Mouse (Mus musculus) hindbrain, embryonic 16.5 days (tissue): ENCODE data around the gene Hmgb1. TPM values are rescaled to one million over a fixed set of nuclear protein-coding genes. Genes with fewer than 3 reads are reported as not detected.

Experiments
- ATAC-seq: fragments of 200-750 bp; cut with Nextera tagmentation; 2 replicates; pipeline ENCODE4 v1.8.0; 2017; ENCODE audit warnings: moderate TSS enrichment, moderate library complexity
- H3K27ac ChIP-seq: fragments of 300-500 bp; sonication (generic); 2 replicates; pipeline ENCODE4 v1.5.1; 2014; ENCODE audit warnings: low read depth, mild to moderate bottlenecking, control low read depth, low read length, moderate library complexity
- H3K27me3 ChIP-seq: fragments of 300-500 bp; sonication (generic); replicated peaks from 2 replicates; pipeline ENCODE4 v1.6.1; 2014; ENCODE audit warnings: low read length; ENCODE audit not compliant: control insufficient read depth, insufficient read depth
- H3K36me3 ChIP-seq: fragments of 300-500 bp; sonication (generic); 2 replicates; pipeline ENCODE4 v1.6.1; 2014; ENCODE audit warnings: mild to moderate bottlenecking, low read length, moderate library complexity, mixed read lengths; ENCODE audit not compliant: control insufficient read depth, insufficient read depth
- H3K4me1 ChIP-seq: fragments of 300-500 bp; sonication (generic); 2 replicates; pipeline ENCODE4 v1.6.1; 2014; ENCODE audit warnings: low read depth, low read length; ENCODE audit not compliant: control insufficient read depth, insufficient read depth
- H3K4me2 ChIP-seq: fragments of 300-500 bp; sonication (generic); 2 replicates; pipeline ENCODE4 v1.6.1; 2014; ENCODE audit warnings: mild to moderate bottlenecking, low read length, control low read depth, moderate library complexity
- H3K4me3 ChIP-seq: fragments of 300-500 bp; sonication (generic); 2 replicates; pipeline ENCODE4 v1.5.1; 2014; ENCODE audit warnings: mild to moderate bottlenecking, low read length, control low read depth, moderate library complexity
- H3K9ac ChIP-seq: fragments of 300-500 bp; sonication (generic); 2 replicates; pipeline ENCODE4 v1.6.1; 2014; ENCODE audit warnings: low read depth, mild to moderate bottlenecking, control low read depth, low read length, moderate library complexity
- H3K9me3 ChIP-seq: fragments of 300-500 bp; sonication (generic); 2 replicates; pipeline ENCODE4 v1.6.1; 2014; ENCODE audit warnings: mild to moderate bottlenecking, low read length, moderate library complexity; ENCODE audit not compliant: control insufficient read depth
- whole genome bisulfite sequencing: fragments of 180-500 bp; shearing (Covaris S2); extraction: QIAGEN DNeasy Blood & Tissue Kit; methylation state at CpG from one replicate; pipeline ENCODE4 v1.1.7; 2014; 5-methylcytosine and 5-hydroxymethylcytosine counted together
- polyA plus RNA-seq: library from polyadenylated mRNA; unstranded; fragments of >200 nt; fragmentation: Nextera tagmentation; extraction: Ambion mirVana; gene quantifications from 2 replicates; pipeline ENCODE4 v1.2.1, GENCODE M21; 2015

Hmgb1 gene
- polyA plus RNA-seq, 1 experiment from 2014 or later = 634 TPM

DNA sequence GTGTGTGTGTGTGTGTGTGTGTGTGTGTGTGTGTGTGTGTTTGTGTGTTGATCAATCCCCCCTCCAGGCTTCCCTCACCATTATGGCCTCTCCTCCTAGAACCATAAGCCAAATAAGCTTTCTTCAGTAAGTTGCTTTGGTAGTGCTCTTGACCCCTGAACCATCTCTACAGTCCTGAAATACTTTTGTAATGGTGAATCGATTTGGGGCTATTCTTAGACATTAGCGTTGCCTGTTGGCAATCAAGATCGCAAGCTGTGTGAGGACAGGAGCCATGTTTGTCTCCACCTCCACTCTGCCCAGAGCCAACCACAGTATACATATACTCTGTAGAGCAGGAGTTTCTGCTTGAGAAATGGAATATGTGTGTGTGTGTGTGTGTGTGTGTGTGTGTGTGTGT is 175.2 kb downstream of the Hmgb1 start:
- Histone ChIP-seq H3K9ac (no peak overlapping the region), H3K27me3 (no peaks in the 10 kb centered on the region), H3K36me3 (no peaks in the 10 kb centered on the region), H3K4me2 (no peak overlapping the region), H3K4me1 (peaks cover 4% of the 10 kb centered on the region), H3K9me3 (no peaks in the 10 kb centered on the region), H3K27ac (no peak overlapping the region), H3K4me3 (no peak overlapping the region)
- WGBS = 83% methylated on average over 3 of the region's 3 CpGs
- no peak for ATAC-seq

DNA sequence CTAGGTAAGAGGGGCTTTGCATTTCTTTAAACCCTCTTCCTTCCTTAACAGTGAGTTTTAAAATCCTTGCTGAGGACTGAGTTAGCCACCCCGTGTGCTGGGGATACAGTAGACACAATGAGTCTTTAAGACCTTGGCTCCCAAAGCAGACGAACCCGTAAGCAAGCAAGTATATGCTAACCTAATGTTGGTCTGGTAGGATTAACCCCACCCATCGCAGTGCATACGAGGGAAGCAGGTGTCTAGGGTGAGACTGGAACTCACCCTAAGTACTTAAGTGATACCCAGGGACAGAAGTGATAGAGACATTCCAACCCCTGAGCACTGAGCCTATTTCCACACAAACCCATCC is 177.0 kb downstream of the Hmgb1 start:
- no peak for ATAC-seq
- no peak overlapping the region for H3K9ac ChIP-seq
- H3K36me3 ChIP-seq = no peaks in the 10 kb centered on the region
- no peaks in the 10 kb centered on the region for H3K27me3 ChIP-seq
- H3K9me3 ChIP-seq = no peaks in the 10 kb centered on the region
- no peak overlapping the region for H3K27ac ChIP-seq
- H3K4me2 ChIP-seq = peak overlapping the region; percentile 53; the same call in 1 of the 2 replicates
- no peak overlapping the region for H3K4me3 ChIP-seq
- WGBS = 66% methylated on average over 5 of the region's 5 CpGs
- peaks cover 6% of the 10 kb centered on the region for H3K4me1 ChIP-seq

DNA sequence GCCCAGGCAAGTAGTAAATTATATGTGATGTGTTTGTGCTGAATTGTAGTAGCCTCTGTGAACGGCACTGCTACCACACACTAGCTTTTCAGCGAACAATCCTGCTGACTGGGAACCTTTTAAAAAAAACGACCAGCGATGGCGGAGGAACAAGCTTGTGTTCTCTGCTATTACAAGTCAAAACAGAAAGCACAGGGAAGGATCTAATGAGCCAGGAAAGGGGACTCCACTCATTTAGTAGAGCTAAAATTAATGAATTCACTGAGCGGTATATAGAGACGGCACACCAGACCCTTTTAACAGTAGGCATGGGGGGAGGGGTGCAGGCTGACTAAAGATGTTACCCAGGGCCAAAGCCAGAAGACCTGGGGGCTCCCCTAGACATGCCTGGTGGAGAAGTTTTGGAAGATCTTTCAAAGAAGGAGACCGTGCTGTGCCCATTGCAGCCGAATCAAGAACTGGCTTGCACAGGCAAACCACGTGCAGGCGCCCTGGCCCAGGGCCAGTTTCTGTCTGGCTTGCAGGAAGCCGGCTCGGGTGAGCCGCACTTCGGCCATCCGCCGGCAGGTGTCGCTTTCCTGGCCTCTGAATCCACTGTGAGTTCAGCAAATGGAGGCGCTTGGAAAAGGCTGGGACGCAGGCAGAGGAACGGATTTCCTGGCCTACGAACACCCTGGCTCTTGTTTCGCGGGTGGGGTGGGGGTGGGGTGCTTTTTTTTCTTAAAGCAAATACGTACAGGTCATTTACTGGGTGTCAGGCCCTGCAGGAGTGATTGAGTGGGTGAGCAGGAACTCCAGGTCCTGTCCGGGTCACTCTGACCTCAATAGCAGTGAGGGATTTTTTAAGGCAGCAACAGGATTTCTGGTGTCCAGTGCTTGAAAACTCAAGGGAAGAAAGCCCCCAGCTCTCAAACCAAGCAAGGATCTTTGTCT is 177.7 kb downstream of the Hmgb1 start:
- no peaks in the 10 kb centered on the region for H3K36me3 ChIP-seq
- peak overlapping the region; percentile 26 for H3K27ac ChIP-seq
- no peaks in the 10 kb centered on the region for H3K9me3 ChIP-seq
- H3K4me1 ChIP-seq = peaks cover 6% of the 10 kb centered on the region
- H3K4me3 ChIP-seq = peak overlapping the region; percentile 23
- H3K4me2 ChIP-seq = peak overlapping the region; percentile 53
- H3K27me3 ChIP-seq = no peaks in the 10 kb centered on the region
- peak overlapping the region; percentile 53 for H3K9ac ChIP-seq
- peak; percentile 91 for ATAC-seq
- 8% methylated on average over 26 of the region's 26 CpGs for WGBS

DNA sequence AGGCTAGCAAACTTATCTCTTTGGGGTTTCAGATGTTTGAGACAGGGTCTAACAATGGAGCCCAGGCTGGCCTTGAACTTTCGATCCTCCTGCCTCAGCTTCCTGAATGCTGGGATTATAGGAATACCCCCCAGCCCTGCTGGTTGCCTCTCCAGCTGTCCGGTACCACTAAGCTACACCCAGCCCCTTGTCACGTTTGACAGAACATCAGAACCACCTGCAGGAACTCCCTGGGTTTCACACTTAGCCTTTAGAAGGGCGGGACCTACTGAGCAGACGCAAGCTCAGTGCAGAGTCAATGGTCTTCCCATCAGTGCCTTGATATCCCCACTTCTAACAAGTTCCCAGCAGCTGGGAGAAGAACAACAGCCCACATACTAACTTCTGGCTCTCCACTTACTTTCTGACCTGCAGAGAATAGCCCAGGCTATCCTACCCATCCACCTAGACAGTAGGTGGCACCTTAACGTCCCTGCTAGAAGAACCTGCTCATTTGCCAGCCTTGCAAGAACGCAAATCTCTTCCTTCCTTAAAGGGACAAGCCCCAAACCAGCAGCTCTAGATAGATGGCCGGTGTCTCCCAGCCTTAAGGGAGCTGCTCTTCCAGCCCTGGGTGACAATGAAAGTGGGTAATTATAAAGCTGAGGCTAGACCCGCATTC is 178.5 kb downstream of the Hmgb1 start:
- Histone ChIP-seq H3K4me1 (peaks cover 6% of the 10 kb centered on the region), H3K9me3 (no peaks in the 10 kb centered on the region)
- ATAC-seq = peak; percentile 7; the same call in 1 of the 2 replicates

DNA sequence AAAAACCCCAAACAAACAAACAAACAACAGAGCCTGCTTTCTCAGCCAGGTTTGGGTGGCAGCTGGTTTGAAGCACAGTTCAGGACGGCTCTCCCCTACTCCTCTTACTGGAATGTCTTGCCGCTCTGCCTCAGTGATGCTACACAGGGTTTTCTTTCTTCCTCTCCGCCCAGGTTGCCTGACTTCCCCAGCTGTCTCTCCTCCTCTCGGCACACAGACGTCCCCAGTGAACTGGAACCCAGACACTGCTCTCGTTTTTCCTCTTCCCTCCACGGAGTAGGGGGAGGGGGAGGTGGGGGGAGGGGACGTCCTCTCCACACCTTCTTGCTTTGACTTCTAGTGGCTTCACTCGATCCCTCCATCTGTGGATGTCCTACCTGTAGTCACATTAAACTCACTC is 179.2 kb downstream of the Hmgb1 start:
- 41% methylated on average over 9 of the region's 9 CpGs for WGBS
- no peaks in the 10 kb centered on the region for H3K27me3 ChIP-seq
- ATAC-seq = no peak
- H3K4me3 ChIP-seq = no peak overlapping the region
- no peak overlapping the region for H3K9ac ChIP-seq
- peaks cover 6% of the 10 kb centered on the region for H3K4me1 ChIP-seq
- H3K27ac ChIP-seq = no peak overlapping the region
- no peaks in the 10 kb centered on the region for H3K36me3 ChIP-seq
- H3K9me3 ChIP-seq = no peaks in the 10 kb centered on the region
- no peak overlapping the region for H3K4me2 ChIP-seq

More for the DNA sequence above, 178.5 kb downstream of the Hmgb1 start:
- H3K4me2 ChIP-seq = peak overlapping the region; percentile 53
- H3K36me3 ChIP-seq = no peaks in the 10 kb centered on the region
- peak overlapping the region; percentile 53; the same call in 1 of the 2 replicates for H3K9ac ChIP-seq
- peak overlapping the region; percentile 23; the same call in 1 of the 2 replicates for H3K4me3 ChIP-seq
- no peaks in the 10 kb centered on the region for H3K27me3 ChIP-seq
- WGBS = 65% methylated on average over 9 of the region's 9 CpGs
- peak overlapping the region; percentile 26; the same call in 1 of the 2 replicates for H3K27ac ChIP-seq

DNA sequence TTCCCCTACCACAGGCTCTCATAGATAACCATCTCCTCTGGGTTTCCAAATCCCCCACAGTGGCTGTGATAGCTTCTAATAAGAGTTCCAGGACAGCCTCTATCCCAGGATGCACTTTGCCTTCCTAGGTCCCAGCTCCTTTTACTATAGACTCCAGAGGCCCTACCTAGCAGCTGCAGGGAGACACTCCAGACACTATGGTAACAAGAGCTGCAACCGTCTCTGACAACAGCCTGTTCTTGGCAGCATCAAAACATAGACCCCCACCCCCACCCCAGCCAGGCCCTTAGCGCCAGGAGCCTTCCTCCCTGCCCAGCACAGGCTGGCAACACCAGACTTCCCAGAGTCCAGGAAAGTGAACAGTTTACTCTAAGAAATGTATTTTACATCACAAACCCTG is 181.2 kb downstream of the Hmgb1 start:
- Histone ChIP-seq H3K4me3 (no peak overlapping the region), H3K4me1 (peaks cover 6% of the 10 kb centered on the region), H3K9me3 (no peaks in the 10 kb centered on the region), H3K4me2 (no peak overlapping the region), H3K27me3 (no peaks in the 10 kb centered on the region), H3K9ac (no peak overlapping the region), H3K27ac (no peak overlapping the region), H3K36me3 (no peaks in the 10 kb centered on the region)
- peak; percentile 41; the same call in 1 of the 2 replicates for ATAC-seq
- 23% methylated on average over 2 of the region's 2 CpGs for WGBS

DNA sequence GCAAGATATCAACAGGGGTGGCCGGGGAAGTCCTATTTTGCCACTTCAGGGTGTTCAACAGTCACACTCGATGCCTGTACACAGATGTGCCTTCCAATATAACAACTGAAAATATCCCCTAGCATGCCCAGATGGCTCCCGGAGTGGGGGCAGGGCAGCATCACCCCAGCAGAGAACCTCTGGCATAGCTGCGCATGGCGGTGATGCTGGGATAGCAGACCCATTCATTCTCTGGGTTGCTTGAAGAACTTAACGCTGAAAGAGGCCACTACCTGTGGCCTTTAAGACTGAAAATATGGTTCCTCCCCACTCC is 181.5 kb downstream of the Hmgb1 start:
- Histone ChIP-seq H3K4me2 (no peak overlapping the region), H3K36me3 (no peaks in the 10 kb centered on the region), H3K9me3 (no peaks in the 10 kb centered on the region), H3K4me1 (peaks cover 6% of the 10 kb centered on the region), H3K27ac (no peak overlapping the region), H3K27me3 (no peaks in the 10 kb centered on the region), H3K9ac (no peak overlapping the region), H3K4me3 (no peak overlapping the region)
- ATAC-seq = no peak
- 72% methylated on average over 6 of the region's 6 CpGs for WGBS

DNA sequence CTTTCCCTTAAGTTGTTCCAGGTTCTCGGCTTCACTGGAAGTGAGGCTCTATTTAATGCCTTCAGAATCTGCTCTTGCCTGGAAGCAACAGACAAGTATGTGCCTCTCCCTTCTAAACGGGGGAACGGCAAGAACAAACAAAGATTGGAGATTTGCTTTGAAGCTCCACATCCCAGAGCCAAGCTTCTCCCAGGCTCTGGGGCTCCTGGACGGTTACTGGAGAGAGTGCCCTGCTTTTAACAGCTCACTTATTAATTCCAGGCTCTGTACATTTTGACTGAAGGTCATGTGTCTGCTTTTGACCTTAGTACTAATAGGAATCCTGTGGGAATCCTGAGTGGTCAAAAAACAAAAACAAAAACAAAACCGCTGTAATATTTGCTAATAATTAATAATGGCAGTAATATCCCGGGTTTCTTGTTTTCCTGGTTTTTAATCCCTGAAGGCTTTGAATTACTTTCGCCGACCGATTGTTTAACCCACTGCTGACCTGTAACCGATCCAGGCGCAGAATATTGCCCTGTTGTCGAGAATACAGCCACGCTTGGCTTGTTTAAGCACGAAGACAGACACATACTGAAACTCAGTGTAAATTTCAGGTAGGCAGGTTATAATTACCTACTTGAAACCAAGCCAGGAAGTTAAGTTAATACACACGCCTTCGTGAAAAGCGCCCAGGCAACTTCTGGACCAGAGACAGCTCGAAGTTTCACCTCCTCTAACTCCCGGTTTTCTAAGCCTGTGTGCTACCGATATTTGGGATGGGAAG is 182.1 kb downstream of the Hmgb1 start:
- Histone ChIP-seq H3K27ac (no peak overlapping the region), H3K4me3 (no peak overlapping the region), H3K9me3 (no peaks in the 10 kb centered on the region), H3K27me3 (no peaks in the 10 kb centered on the region), H3K9ac (no peak overlapping the region), H3K4me1 (peaks cover 6% of the 10 kb centered on the region), H3K4me2 (no peak overlapping the region), H3K36me3 (no peaks in the 10 kb centered on the region)
- WGBS = 72% methylated on average over 20 of the region's 20 CpGs
- ATAC-seq = no peak

DNA sequence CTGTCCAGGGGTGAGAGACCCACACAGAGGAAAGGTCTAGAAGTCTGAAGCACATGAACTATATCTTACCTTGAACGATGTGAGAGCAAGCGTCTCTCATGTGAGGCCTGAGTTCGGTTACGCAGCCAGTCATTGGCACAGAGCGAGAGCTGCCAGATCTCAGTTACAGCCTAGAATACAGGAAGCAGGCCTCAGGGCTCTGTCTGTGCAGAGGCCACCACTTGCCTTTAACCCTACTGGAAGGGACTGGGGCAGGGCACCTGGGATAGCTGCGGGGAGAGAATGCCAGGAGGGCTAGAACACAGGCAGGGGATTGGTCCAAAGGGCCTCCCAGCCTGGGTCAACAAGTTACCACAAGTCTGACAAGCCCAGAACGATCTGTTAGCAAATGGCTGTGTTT is 184.5 kb downstream of the Hmgb1 start:
- ATAC-seq = no peak
- Histone ChIP-seq H3K27me3 (no peaks in the 10 kb centered on the region), H3K4me1 (peaks cover 12% of the 10 kb centered on the region), H3K27ac (no peak overlapping the region), H3K36me3 (no peaks in the 10 kb centered on the region), H3K9ac (no peak overlapping the region), H3K9me3 (no peaks in the 10 kb centered on the region), H3K4me2 (no peak overlapping the region), H3K4me3 (no peak overlapping the region)
- WGBS = 92% methylated on average over 7 of the region's 7 CpGs
